Mouse (Mus musculus): ENCODE results near the gene Sh3bgrl2. TPM values are rescaled to one million over a fixed set of nuclear protein-coding genes. Genes with fewer than 3 reads are reported as not detected.
A peak's percentile ranks its signal among the peaks of the same experiment; 100 is the strongest.

Sh3bgrl2 gene
- polyA plus RNA-seq, 1 experiment from 2014 or later = 11.1 TPM

GRCm38 (mm10) chr9:83539809-83540491 is 8.2 kb upstream of the Sh3bgrl2 start:
- peak overlapping the region; percentile 33 for H3K27ac ChIP-seq (ENCODE audit: low read length)
- H3K36me3 ChIP-seq (ENCODE audit: control insufficient read depth, insufficient read depth) = no peaks in the 10 kb centered on the region
- WGBS = 72% methylated on average over 14 of the region's 14 CpGs
- peak; percentile 53 for ATAC-seq (replicated peaks; ENCODE audit: extremely low read depth, insufficient read depth, low FRiP score)
- H3K9me3 ChIP-seq (replicated peaks; ENCODE audit: control insufficient read depth, low read length) = no peaks in the 10 kb centered on the region
- no peak overlapping the region for H3K9ac ChIP-seq (ENCODE audit: low read length)
- no peak overlapping the region for H3K4me3 ChIP-seq (ENCODE audit: low read length)
- no peaks in the 10 kb centered on the region for H3K27me3 ChIP-seq (ENCODE audit: control insufficient read depth, insufficient read depth, low read length)
- H3K4me1 ChIP-seq (ENCODE audit: control insufficient read depth, insufficient read depth, low read length) = peaks cover 17% of the 10 kb centered on the region
- H3K4me2 ChIP-seq (ENCODE audit: low read depth, low read length) = no peak overlapping the region

GRCm38 (mm10) chr9:83540492-83540857 is 7.7 kb upstream of the Sh3bgrl2 start:
- Histone ChIP-seq H3K36me3 (ENCODE audit: control insufficient read depth, insufficient read depth) (no peaks in the 10 kb centered on the region), H3K4me1 (ENCODE audit: control insufficient read depth, insufficient read depth, low read length) (peaks cover 17% of the 10 kb centered on the region), H3K9me3 (replicated peaks; ENCODE audit: control insufficient read depth, low read length) (no peaks in the 10 kb centered on the region), H3K27ac (ENCODE audit: low read length) (peak overlapping the region; percentile 77), H3K4me3 (ENCODE audit: low read length) (no peak overlapping the region), H3K9ac (ENCODE audit: low read length) (no peak overlapping the region), H3K27me3 (ENCODE audit: control insufficient read depth, insufficient read depth, low read length) (no peaks in the 10 kb centered on the region), H3K4me2 (ENCODE audit: low read depth, low read length) (no peak overlapping the region)
- peak; percentile 50; the same call in 1 of the 2 replicates for ATAC-seq (replicated peaks; ENCODE audit: extremely low read depth, insufficient read depth, low FRiP score)
- WGBS = 68% methylated on average over 4 of the region's 4 CpGs

- H3K9me3 ChIP-seq (replicated peaks; ENCODE audit: control insufficient read depth, low read length) = no peaks in the 10 kb centered on the region
- ATAC-seq (replicated peaks; ENCODE audit: extremely low read depth, insufficient read depth, low FRiP score) = 0 out of 2 replicates have a peak, but pooled peaks have one; percentile 23
- H3K9ac ChIP-seq (ENCODE audit: low read length) = no peak overlapping the region
- peaks cover 17% of the 10 kb centered on the region for H3K4me1 ChIP-seq (ENCODE audit: control insufficient read depth, insufficient read depth, low read length)
- no peak overlapping the region for H3K4me2 ChIP-seq (ENCODE audit: low read depth, low read length)
- peak overlapping the region; percentile 77 for H3K27ac ChIP-seq (ENCODE audit: low read length)
- H3K27me3 ChIP-seq (ENCODE audit: control insufficient read depth, insufficient read depth, low read length) = no peaks in the 10 kb centered on the region
- no peaks in the 10 kb centered on the region for H3K36me3 ChIP-seq (ENCODE audit: control insufficient read depth, insufficient read depth)
- H3K4me3 ChIP-seq (ENCODE audit: low read length) = no peak overlapping the region
- 25% methylated on average over 3 of the region's 3 CpGs for WGBS
Observed at GRCm38 (mm10) chr9:83540975-83541374, 7.2 kb upstream of the Sh3bgrl2 start.

- Histone ChIP-seq H3K4me3 (ENCODE audit: low read length) (no peak overlapping the region), H3K27ac (ENCODE audit: low read length) (no peak overlapping the region), H3K4me1 (ENCODE audit: control insufficient read depth, insufficient read depth, low read length) (peaks cover 11% of the 10 kb centered on the region), H3K9ac (ENCODE audit: low read length) (no peak overlapping the region), H3K36me3 (ENCODE audit: control insufficient read depth, insufficient read depth) (no peaks in the 10 kb centered on the region), H3K9me3 (replicated peaks; ENCODE audit: control insufficient read depth, low read length) (no peaks in the 10 kb centered on the region), H3K4me2 (ENCODE audit: low read depth, low read length) (no peak overlapping the region), H3K27me3 (ENCODE audit: control insufficient read depth, insufficient read depth, low read length) (no peaks in the 10 kb centered on the region)
- ATAC-seq (replicated peaks; ENCODE audit: extremely low read depth, insufficient read depth, low FRiP score) = no peak
Observed at GRCm38 (mm10) chr9:83545240-83545639, 2.9 kb upstream of the Sh3bgrl2 start.

- Histone ChIP-seq H3K9ac (ENCODE audit: low read length) (no peak overlapping the region), H3K9me3 (replicated peaks; ENCODE audit: control insufficient read depth, low read length) (no peaks in the 10 kb centered on the region), H3K27ac (ENCODE audit: low read length) (no peak overlapping the region), H3K4me3 (ENCODE audit: low read length) (no peak overlapping the region), H3K4me2 (ENCODE audit: low read depth, low read length) (no peak overlapping the region), H3K27me3 (ENCODE audit: control insufficient read depth, insufficient read depth, low read length) (no peaks in the 10 kb centered on the region), H3K4me1 (ENCODE audit: control insufficient read depth, insufficient read depth, low read length) (peaks cover 2% of the 10 kb centered on the region), H3K36me3 (ENCODE audit: control insufficient read depth, insufficient read depth) (no peaks in the 10 kb centered on the region)
- no peak for ATAC-seq (replicated peaks; ENCODE audit: extremely low read depth, insufficient read depth, low FRiP score)
- 73% methylated on average over 7 of the region's 7 CpGs for WGBS
Observed at GRCm38 (mm10) chr9:83546316-83546715, 1.8 kb upstream of the Sh3bgrl2 start.

- WGBS = 75% methylated on average over 7 of the region's 7 CpGs
- H3K27ac ChIP-seq (ENCODE audit: low read length) = no peak overlapping the region
- no peak for ATAC-seq (replicated peaks; ENCODE audit: extremely low read depth, insufficient read depth, low FRiP score)
- no peaks in the 10 kb centered on the region for H3K9me3 ChIP-seq (replicated peaks; ENCODE audit: control insufficient read depth, low read length)
- no peak overlapping the region for H3K4me3 ChIP-seq (ENCODE audit: low read length)
- H3K27me3 ChIP-seq (ENCODE audit: control insufficient read depth, insufficient read depth, low read length) = no peaks in the 10 kb centered on the region
- H3K4me1 ChIP-seq (ENCODE audit: control insufficient read depth, insufficient read depth, low read length) = 0 out of 2 replicates have a peak, but pooled peaks cover 5% of the 10 kb centered on the region
- H3K36me3 ChIP-seq (ENCODE audit: control insufficient read depth, insufficient read depth) = no peaks in the 10 kb centered on the region
- H3K4me2 ChIP-seq (ENCODE audit: low read depth, low read length) = no peak overlapping the region
- H3K9ac ChIP-seq (ENCODE audit: low read length) = no peak overlapping the region
Observed at GRCm38 (mm10) chr9:83547229-83547628, 898 bp upstream of the Sh3bgrl2 start.

- WGBS = 84% methylated on average over 6 of the region's 6 CpGs
Observed at GRCm38 (mm10) chr9:83549866-83550265, 1.7 kb downstream of the Sh3bgrl2 start.

GRCm38 (mm10) chr9:83551116-83551515 is 3.0 kb downstream of the Sh3bgrl2 start:
- ATAC-seq (replicated peaks; ENCODE audit: extremely low read depth, insufficient read depth, low FRiP score) = no peak
- no peak overlapping the region for H3K4me2 ChIP-seq (ENCODE audit: low read depth, low read length)
- peaks cover 5% of the 10 kb centered on the region for H3K4me1 ChIP-seq (ENCODE audit: control insufficient read depth, insufficient read depth, low read length)
- no peak overlapping the region for H3K27ac ChIP-seq (ENCODE audit: low read length)
- no peak overlapping the region for H3K9ac ChIP-seq (ENCODE audit: low read length)
- no peaks in the 10 kb centered on the region for H3K27me3 ChIP-seq (ENCODE audit: control insufficient read depth, insufficient read depth, low read length)
- H3K4me3 ChIP-seq (ENCODE audit: low read length) = no peak overlapping the region
- H3K9me3 ChIP-seq (replicated peaks; ENCODE audit: control insufficient read depth, low read length) = no peaks in the 10 kb centered on the region
- WGBS = 66% methylated on average over 7 of the region's 7 CpGs
- no peaks in the 10 kb centered on the region for H3K36me3 ChIP-seq (ENCODE audit: control insufficient read depth, insufficient read depth)

More at GRCm38 (mm10) chr9:83549866-83550265, 1.7 kb downstream of the Sh3bgrl2 start:
- no peak for ATAC-seq (replicated peaks; ENCODE audit: extremely low read depth, insufficient read depth, low FRiP score)
- H3K27me3 ChIP-seq (ENCODE audit: control insufficient read depth, insufficient read depth, low read length) = no peaks in the 10 kb centered on the region
- H3K9me3 ChIP-seq (replicated peaks; ENCODE audit: control insufficient read depth, low read length) = no peaks in the 10 kb centered on the region
- no peak overlapping the region for H3K27ac ChIP-seq (ENCODE audit: low read length)
- H3K36me3 ChIP-seq (ENCODE audit: control insufficient read depth, insufficient read depth) = no peaks in the 10 kb centered on the region
- no peak overlapping the region for H3K9ac ChIP-seq (ENCODE audit: low read length)
- no peak overlapping the region for H3K4me3 ChIP-seq (ENCODE audit: low read length)
- H3K4me1 ChIP-seq (ENCODE audit: control insufficient read depth, insufficient read depth, low read length) = 0 out of 2 replicates have a peak, but pooled peaks cover 5% of the 10 kb centered on the region
- 0 out of 2 replicates have a peak overlapping the region, but pooled peaks have one; percentile 0 for H3K4me2 ChIP-seq (ENCODE audit: low read depth, low read length)

GRCm38 (mm10) chr9:83551632-83552031 is 3.5 kb downstream of the Sh3bgrl2 start:
- Histone ChIP-seq H3K9ac (ENCODE audit: low read length) (no peak overlapping the region), H3K27ac (ENCODE audit: low read length) (no peak overlapping the region), H3K4me2 (ENCODE audit: low read depth, low read length) (no peak overlapping the region), H3K27me3 (ENCODE audit: control insufficient read depth, insufficient read depth, low read length) (no peaks in the 10 kb centered on the region), H3K4me3 (ENCODE audit: low read length) (no peak overlapping the region), H3K4me1 (ENCODE audit: control insufficient read depth, insufficient read depth, low read length) (peaks cover 10% of the 10 kb centered on the region), H3K9me3 (replicated peaks; ENCODE audit: control insufficient read depth, low read length) (no peaks in the 10 kb centered on the region), H3K36me3 (ENCODE audit: control insufficient read depth, insufficient read depth) (no peaks in the 10 kb centered on the region)
- ATAC-seq (replicated peaks; ENCODE audit: extremely low read depth, insufficient read depth, low FRiP score) = no peak
- WGBS = 76% methylated on average over 6 of the region's 6 CpGs
